Mouse (Mus musculus): ENCODE measurements around the gene Palm. TPM values are rescaled to one million over a fixed set of nuclear protein-coding genes. Genes with fewer than 3 reads are reported as not detected.

Palm gene
- polyA plus RNA-seq, 1 experiment from 2014 or later = 261 TPM

DNA sequence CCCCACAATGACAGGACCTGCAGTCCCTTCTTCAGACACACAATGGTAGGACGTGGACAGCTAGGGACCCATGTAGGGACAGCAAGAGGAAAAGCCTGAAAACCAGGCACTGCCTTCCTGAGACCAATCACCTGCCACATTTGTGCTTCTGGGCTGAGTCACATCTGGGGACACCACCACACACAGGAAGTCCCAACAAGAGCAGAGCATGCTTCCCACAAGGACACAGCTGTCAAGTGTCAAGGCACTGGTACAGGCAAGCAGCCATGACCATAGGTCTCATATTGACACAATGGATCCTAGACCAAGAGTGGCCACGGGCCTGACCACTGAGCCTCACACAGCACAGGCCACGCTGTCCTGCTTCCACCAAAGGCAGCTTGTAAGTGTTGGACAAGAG lies 30.5 kb upstream of the Palm start:
- no peaks in the 10 kb centered on the region for H3K27me3 ChIP-seq
- H3K9me3 ChIP-seq = no peaks in the 10 kb centered on the region
- H3K4me2 ChIP-seq (replicated peaks) = no peak overlapping the region
- peaks cover 46% of the 10 kb centered on the region for H3K36me3 ChIP-seq
- H3K27ac ChIP-seq = no peak overlapping the region
- WGBS = 92% methylated on average over 3 of the region's 3 CpGs
- H3K4me3 ChIP-seq (replicated peaks) = no peak overlapping the region
- 0 out of 2 replicates have a peak overlapping the region, but pooled peaks have one; percentile 20 for H3K9ac ChIP-seq (replicated peaks)
- H3K4me1 ChIP-seq (replicated peaks) = peaks cover 35% of the 10 kb centered on the region
- no peak for ATAC-seq

- H3K4me1 ChIP-seq (replicated peaks) = peaks cover 44% of the 10 kb centered on the region
- H3K36me3 ChIP-seq = peaks cover 32% of the 10 kb centered on the region
- ATAC-seq = no peak
- no peak overlapping the region for H3K4me3 ChIP-seq (replicated peaks)
- WGBS = 93% methylated on average over 7 of the region's 7 CpGs
- H3K27ac ChIP-seq = no peak overlapping the region
- H3K9me3 ChIP-seq = no peaks in the 10 kb centered on the region
- no peaks in the 10 kb centered on the region for H3K27me3 ChIP-seq
- H3K4me2 ChIP-seq (replicated peaks) = no peak overlapping the region
- H3K9ac ChIP-seq (replicated peaks) = peak overlapping the region; percentile 20; the same call in 1 of the 2 replicates
Measured at GRCm38 (mm10) chr10:79764234-79764633, 29.1 kb upstream of the Palm start.

DNA sequence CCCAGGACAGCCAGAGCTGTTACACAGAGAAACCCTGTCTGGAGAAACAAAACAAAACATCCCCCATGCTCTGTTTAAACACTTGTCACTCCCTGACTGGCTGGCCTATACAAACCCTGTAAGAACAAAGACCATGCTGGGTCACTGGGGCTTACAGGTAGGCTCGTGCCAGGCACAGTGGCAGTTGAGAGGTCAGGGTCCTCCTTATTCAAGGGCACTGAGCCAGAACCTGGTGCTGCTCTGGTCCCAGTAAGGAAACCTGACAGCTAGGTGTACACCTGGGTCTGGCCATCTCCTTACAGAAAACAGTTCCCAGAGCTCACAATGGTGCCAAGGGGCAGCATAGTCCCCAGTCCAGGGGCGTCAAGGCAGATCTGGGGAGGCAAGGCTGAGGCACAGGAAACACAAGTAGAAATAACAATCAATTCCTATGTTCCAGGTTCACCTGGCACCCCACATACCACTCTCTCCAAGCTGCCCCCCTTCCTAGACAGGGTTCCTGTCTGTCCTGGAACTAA lies 28.1 kb upstream of the Palm start:
- Histone ChIP-seq H3K4me1 (replicated peaks) (peaks cover 44% of the 10 kb centered on the region), H3K4me3 (replicated peaks) (peak overlapping the region; percentile 98), H3K27me3 (no peaks in the 10 kb centered on the region), H3K9ac (replicated peaks) (peak overlapping the region; percentile 97), H3K9me3 (no peaks in the 10 kb centered on the region), H3K4me2 (replicated peaks) (peak overlapping the region; percentile 97), H3K36me3 (peaks cover 24% of the 10 kb centered on the region), H3K27ac (no peak overlapping the region)
- no peak for ATAC-seq
- WGBS = 60% methylated on average over 2 of the region's 2 CpGs

- Histone ChIP-seq H3K36me3 (peaks cover 16% of the 10 kb centered on the region), H3K4me2 (replicated peaks) (peak overlapping the region; percentile 97), H3K9me3 (no peaks in the 10 kb centered on the region), H3K4me1 (replicated peaks) (peaks cover 44% of the 10 kb centered on the region), H3K9ac (replicated peaks) (peak overlapping the region; percentile 97), H3K4me3 (replicated peaks) (peak overlapping the region; percentile 98), H3K27me3 (no peaks in the 10 kb centered on the region), H3K27ac (peak overlapping the region; percentile 93)
- WGBS = 10% methylated on average over 16 of the region's 16 CpGs
- no peak for ATAC-seq
Measured at GRCm38 (mm10) chr10:79766001-79766507, 27.3 kb upstream of the Palm start.

DNA sequence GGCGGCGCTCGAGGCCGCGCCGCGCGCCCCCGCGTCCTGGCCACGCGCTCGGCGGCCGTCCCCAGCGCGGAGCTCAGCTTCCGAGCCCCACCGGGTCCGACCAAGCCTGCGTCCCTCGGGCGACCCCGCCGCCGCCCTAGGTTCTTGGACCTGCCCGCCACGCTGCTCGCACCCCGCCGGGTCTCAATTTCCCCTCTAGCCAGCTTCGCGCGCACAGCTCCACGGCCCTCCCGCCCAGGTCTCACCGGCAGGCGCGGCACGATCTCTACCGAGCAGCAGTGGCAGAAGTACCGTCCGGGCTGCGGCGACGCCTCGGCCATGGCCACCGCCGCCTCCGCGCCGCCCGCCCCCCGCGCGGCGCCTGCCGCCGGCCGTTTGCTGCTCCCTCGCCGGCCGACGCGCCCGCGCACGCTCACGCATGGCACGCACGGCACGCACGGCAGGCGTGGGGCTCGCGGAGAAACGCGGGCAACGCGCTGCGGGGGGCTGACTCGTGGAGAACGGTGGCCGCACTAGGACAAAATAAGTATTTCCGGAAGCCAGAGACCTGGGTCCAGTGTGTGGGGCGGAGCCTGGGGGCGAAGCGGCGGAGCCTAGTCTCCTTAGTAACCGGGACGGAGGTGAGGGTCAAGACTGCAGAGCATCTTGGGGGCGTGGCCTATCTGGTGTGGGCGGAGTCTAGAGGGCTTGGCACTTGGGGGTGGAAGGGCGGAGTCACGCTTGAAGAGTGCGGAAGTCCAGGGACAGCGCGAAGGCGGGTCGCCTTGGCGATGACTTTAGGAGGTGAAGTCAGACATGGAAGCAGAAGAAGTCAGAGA lies 26.7 kb upstream of the Palm start, which contains the start of gene Rnf126:
Gene Rnf126 (minus strand): TSS at position 445 of the 818 bp plus-strand sequence.
- peak; percentile 85 for ATAC-seq
- Histone ChIP-seq H3K27me3 (no peaks in the 10 kb centered on the region), H3K9me3 (no peaks in the 10 kb centered on the region), H3K4me3 (replicated peaks) (peak within 1 kb of the TSS; percentile 98), H3K4me2 (replicated peaks) (peak within 1 kb of the TSS; percentile 97), H3K9ac (replicated peaks) (peak within 1 kb of the TSS; percentile 97), H3K27ac (peak within 1 kb of the TSS; percentile 93), H3K36me3 (peaks cover 9% of the 10 kb centered on the region), H3K4me1 (replicated peaks) (peaks cover 44% of the 10 kb centered on the region)
- WGBS = under 1% methylated on average over 101 of the region's 101 CpGs

DNA sequence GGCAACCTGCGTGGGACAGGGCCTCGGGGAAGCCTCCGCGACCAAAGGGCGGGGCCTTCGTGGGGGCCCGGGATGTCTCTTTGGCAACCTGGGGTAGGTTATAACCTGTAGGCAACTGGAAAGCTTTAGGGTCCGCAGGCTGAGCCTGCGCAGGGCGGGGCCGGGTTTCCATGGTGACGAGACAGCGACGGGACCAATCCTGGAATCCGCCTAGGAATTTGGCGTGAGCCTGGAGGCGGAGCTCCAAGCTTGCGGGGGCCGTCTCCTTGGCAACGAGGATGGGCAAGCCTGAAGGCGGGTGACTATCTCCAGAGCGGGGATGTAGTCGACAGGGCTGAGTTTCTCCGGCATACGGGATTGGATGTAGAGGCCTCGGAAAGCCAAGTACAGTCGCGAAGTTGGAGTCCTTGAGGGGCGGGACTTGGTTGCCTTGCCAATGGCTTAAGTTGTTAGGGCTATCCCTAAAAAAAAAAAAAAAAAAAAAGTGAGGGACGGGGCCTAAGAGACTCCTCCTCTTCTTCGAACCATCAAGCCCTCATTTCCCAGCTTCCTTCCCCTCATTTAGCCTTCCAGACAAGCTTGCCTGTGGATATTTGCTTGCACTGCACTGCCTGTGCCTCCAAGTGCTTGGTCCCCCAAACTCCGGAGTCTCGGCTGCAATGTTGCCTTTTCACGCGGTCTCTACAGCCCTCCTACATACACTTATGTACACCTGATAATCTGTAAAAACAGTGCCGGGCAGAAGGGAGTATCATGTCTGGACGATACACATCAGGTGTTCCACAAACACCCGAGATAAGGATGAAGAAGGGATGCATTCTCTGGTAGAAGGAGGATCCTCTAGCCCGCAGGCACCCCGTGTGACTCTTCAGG lies 25.8 kb upstream of the Palm start:
- Histone ChIP-seq H3K4me3 (replicated peaks) (peak overlapping the region; percentile 98), H3K4me2 (replicated peaks) (peak overlapping the region; percentile 97), H3K9me3 (0 out of 2 replicates have a peak, but pooled peaks cover 2% of the 10 kb centered on the region), H3K9ac (replicated peaks) (peak overlapping the region; percentile 59), H3K36me3 (peaks cover under 1% of the 10 kb centered on the region; the same call in 1 of the 2 replicates), H3K4me1 (replicated peaks) (peaks cover 44% of the 10 kb centered on the region), H3K27ac (peak overlapping the region; percentile 93), H3K27me3 (no peaks in the 10 kb centered on the region)
- WGBS = 11% methylated on average over 40 of the region's 40 CpGs
- peak; percentile 84 for ATAC-seq

DNA sequence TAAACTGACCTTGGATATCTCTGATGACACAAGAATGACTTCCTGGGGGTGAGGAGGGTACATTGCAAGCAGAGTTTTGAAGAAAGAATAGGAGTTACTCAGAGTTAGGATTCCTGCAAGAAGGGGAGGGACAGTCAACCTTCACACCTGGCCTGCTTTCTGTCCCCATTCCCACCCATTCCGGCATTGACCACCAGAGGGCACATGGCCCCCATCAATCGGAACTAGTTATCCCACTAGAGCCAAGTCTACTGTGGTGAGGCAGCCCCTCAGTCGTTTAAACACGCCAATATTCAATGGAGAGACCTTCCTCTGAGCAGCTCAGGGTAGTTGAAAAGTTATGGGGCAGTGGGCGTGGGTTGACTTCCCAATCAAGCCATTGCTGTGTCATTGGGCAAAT lies 25.0 kb upstream of the Palm start:
- Histone ChIP-seq H3K4me2 (replicated peaks) (peak overlapping the region; percentile 97), H3K9ac (replicated peaks) (no peak overlapping the region), H3K27me3 (no peaks in the 10 kb centered on the region), H3K4me1 (replicated peaks) (peaks cover 44% of the 10 kb centered on the region), H3K27ac (no peak overlapping the region), H3K4me3 (replicated peaks) (no peak overlapping the region), H3K9me3 (0 out of 2 replicates have a peak, but pooled peaks cover 2% of the 10 kb centered on the region), H3K36me3 (no peaks in the 10 kb centered on the region)
- WGBS = 0% methylated on average over 5 of the region's 5 CpGs
- no peak for ATAC-seq

DNA sequence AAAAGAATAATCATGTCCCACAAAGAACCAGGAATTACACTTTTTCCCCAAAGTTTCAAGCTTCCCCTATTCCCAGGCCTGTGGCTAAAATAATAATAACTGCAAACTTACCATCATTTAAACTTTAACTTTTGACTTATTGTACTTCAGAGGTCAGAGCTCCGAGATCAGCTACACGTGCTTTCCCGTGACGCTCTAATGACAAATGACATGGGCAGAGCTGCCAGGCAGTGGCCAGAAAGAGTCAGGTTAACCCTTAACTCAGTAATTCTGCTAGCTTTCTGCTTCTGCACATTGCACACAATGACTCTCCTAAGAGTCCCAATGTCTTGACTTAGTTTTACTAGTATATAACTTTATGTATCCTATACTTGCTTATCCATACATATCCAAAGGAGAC lies 24.0 kb upstream of the Palm start:
- no peak for ATAC-seq
- 67% methylated on average over 4 of the region's 4 CpGs for WGBS
- H3K9ac ChIP-seq (replicated peaks) = no peak overlapping the region
- H3K36me3 ChIP-seq = no peaks in the 10 kb centered on the region
- peaks cover 34% of the 10 kb centered on the region for H3K4me1 ChIP-seq (replicated peaks)
- H3K27me3 ChIP-seq = no peaks in the 10 kb centered on the region
- no peak overlapping the region for H3K4me2 ChIP-seq (replicated peaks)
- no peak overlapping the region for H3K4me3 ChIP-seq (replicated peaks)
- 0 out of 2 replicates have a peak, but pooled peaks cover 2% of the 10 kb centered on the region for H3K9me3 ChIP-seq
- no peak overlapping the region for H3K27ac ChIP-seq

- no peak for ATAC-seq
- peaks cover 15% of the 10 kb centered on the region for H3K27me3 ChIP-seq
- 91% methylated on average over 3 of the region's 3 CpGs for WGBS
- H3K4me3 ChIP-seq (replicated peaks) = no peak overlapping the region
- no peak overlapping the region for H3K4me2 ChIP-seq (replicated peaks)
- H3K27ac ChIP-seq = no peak overlapping the region
- 0 out of 2 replicates have a peak, but pooled peaks cover 4% of the 10 kb centered on the region for H3K9me3 ChIP-seq
- peaks cover 20% of the 10 kb centered on the region for H3K4me1 ChIP-seq (replicated peaks)
- no peaks in the 10 kb centered on the region for H3K36me3 ChIP-seq
- H3K9ac ChIP-seq (replicated peaks) = no peak overlapping the region
Measured at GRCm38 (mm10) chr10:79772320-79772719, 21.1 kb upstream of the Palm start.

DNA sequence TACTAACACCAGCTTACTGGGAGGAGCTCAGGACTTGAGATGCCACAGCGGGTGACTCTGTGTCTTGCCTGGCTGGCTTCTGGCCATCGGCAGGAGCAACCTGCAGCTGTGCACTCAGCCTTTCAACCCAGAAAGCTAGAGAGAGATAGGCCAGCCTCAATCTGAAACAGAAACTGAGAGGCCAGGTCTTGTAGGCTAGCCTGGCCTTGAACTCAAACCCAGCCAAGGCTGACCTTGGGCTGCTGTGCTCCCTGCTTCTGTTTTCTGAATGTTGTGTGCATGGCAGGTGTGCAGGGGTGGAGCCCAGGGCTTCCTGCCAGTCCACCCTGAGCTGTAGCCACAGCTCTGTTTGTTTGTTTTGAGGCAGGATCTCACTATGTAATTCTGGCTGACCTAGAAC lies 20.2 kb upstream of the Palm start:
- Histone ChIP-seq H3K36me3 (no peaks in the 10 kb centered on the region), H3K9ac (replicated peaks) (no peak overlapping the region), H3K27ac (no peak overlapping the region), H3K4me3 (replicated peaks) (no peak overlapping the region), H3K4me1 (replicated peaks) (peaks cover 19% of the 10 kb centered on the region), H3K9me3 (0 out of 2 replicates have a peak, but pooled peaks cover 4% of the 10 kb centered on the region), H3K4me2 (replicated peaks) (no peak overlapping the region), H3K27me3 (peaks cover 24% of the 10 kb centered on the region)
- WGBS = 92% methylated on average over 2 of the region's 2 CpGs
- ATAC-seq = no peak

DNA sequence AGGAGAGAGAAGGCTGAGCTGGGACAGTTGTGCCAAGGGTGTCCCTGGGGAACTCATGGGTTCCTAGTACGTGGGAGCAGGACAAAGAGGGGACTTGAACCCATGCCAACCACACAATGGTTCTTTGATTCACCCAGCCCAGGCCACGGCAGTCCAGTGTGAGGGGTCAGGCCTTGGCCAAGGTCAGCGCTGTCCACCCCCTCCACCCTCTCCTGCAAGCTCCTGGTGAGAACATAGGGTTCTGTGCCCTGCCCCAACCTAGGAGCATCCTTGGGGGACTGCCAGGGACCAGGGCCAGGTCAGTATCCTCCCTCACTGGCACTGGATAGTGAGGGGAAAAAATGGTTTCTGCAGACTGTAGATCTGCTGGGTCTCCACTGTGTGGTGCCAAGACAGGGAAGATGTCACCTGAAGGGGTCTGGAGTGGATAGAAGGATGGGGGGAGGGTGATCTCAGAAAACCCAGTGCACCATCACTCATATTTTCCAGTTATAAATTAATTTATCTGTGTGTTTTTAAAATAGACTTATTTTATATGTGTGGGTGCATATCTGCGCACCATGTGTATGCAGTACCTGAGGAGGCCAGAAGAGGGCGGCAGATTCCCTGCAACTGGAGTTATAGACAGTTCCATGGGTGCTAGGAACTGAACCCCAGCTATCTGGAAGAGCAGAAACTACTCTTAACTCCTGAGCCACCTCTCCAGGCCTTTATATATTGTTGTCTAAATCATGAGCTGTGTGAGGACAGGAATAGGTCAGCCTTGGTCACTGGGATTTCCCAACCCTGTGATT lies 18.7 kb upstream of the Palm start:
- Histone ChIP-seq H3K36me3 (no peaks in the 10 kb centered on the region), H3K27ac (no peak overlapping the region), H3K9ac (replicated peaks) (no peak overlapping the region), H3K9me3 (0 out of 2 replicates have a peak, but pooled peaks cover 4% of the 10 kb centered on the region), H3K4me2 (replicated peaks) (no peak overlapping the region), H3K4me1 (replicated peaks) (peaks cover 22% of the 10 kb centered on the region), H3K4me3 (replicated peaks) (no peak overlapping the region), H3K27me3 (peaks cover 38% of the 10 kb centered on the region)
- WGBS = 69% methylated on average over 5 of the region's 5 CpGs
- no peak for ATAC-seq

Data from midbrain, embryonic 13.5 days (tissue).